Mouse (Mus musculus) MEL (cell line): ENCODE results near the gene Foxs1. TPM values are rescaled to one million over a fixed set of nuclear protein-coding genes. Genes with fewer than 3 reads are reported as not detected.

ENCODE experiments used
- DNase-seq: peaks from one replicate; pipeline ENCODE4 v3.0.0; 2011; ENCODE audit warnings: low read depth, low spot score
- H3K27ac ChIP-seq: 2 replicates; pipeline ENCODE4 v1.5.1; 2012; ENCODE audit warnings: low read depth, mild to moderate bottlenecking, control low read depth, low read length, moderate library complexity; ENCODE audit not compliant: control insufficient read depth
- H3K27me3 ChIP-seq, 2 experiments: fragments of 150-350 bp in 1 of 2; sonication (generic) in 1 of 2; 2 replicates each; pipeline ENCODE4 v1.6.1; 2012; ENCODE audit warnings: low read length in 2 of 2, mild to moderate bottlenecking in 2 of 2, improper control_type of control experiment in 1 of 2, moderate library complexity in 1 of 2; ENCODE audit not compliant: insufficient read depth in 2 of 2, control insufficient read depth in 1 of 2
- H3K36me3 ChIP-seq, 2 experiments: 2 replicates each; pipeline ENCODE4 v1.6.1; 2012 to 2014; ENCODE audit warnings: low read length in 2 of 2, improper control_type of control experiment in 1 of 2, inconsistent platforms in 1 of 2, mild to moderate bottlenecking in 1 of 2; ENCODE audit not compliant: insufficient read depth in 2 of 2, control insufficient read depth in 1 of 2
- H3K4me1 ChIP-seq, 2 experiments: fragments of 150-350 bp in 1 of 2; sonication (generic) in 1 of 2; 2 replicates each; pipeline ENCODE4 v1.6.1; 2012; ENCODE audit warnings: low read length in 2 of 2, improper control_type of control experiment in 1 of 2, mild to moderate bottlenecking in 1 of 2; ENCODE audit not compliant: insufficient read depth in 2 of 2, control insufficient read depth in 1 of 2
- H3K4me3 ChIP-seq, 2 experiments: fragments of 150-350 bp in 1 of 2; sonication (generic) in 1 of 2; 2 replicates each; pipeline ENCODE4 v1.5.1; 2012; ENCODE audit warnings: low read depth in 2 of 2, low read length in 2 of 2, mild to moderate bottlenecking in 2 of 2, moderate library complexity in 2 of 2, control low read depth in 1 of 2, improper control_type of control experiment in 1 of 2; ENCODE audit not compliant: control insufficient read depth in 1 of 2, insufficient read depth in 1 of 2
- H3K79me2 ChIP-seq: 2 replicates; pipeline ENCODE4 v1.6.1; 2012; ENCODE audit warnings: mild to moderate bottlenecking, low read length, moderate library complexity; ENCODE audit not compliant: control insufficient read depth, poor library complexity, insufficient read depth
- H3K9ac ChIP-seq: 2 replicates; pipeline ENCODE4 v1.6.1; 2012; ENCODE audit warnings: low read depth, mild to moderate bottlenecking, control low read depth, low read length, moderate library complexity; ENCODE audit not compliant: control insufficient read depth, poor library complexity, severe bottlenecking
- H3K9me3 ChIP-seq: fragments of 150-350 bp; sonication (generic); replicated peaks from 2 replicates; pipeline ENCODE4 v1.6.1; 2012; ENCODE audit warnings: mild to moderate bottlenecking, low read length, improper control_type of control experiment, moderate library complexity; ENCODE audit not compliant: insufficient read depth
- CTCF ChIP-seq, 3 experiments: IDR thresholded peaks in 2 of 3; conservative IDR thresholded peaks in 1 of 3; 2 replicates each; pipeline ENCODE4 v1.5.1; 2011 to 2012; ENCODE audit warnings: low read length in 3 of 3, low read depth in 2 of 3, mild to moderate bottlenecking in 2 of 3, improper control_type of control experiment in 1 of 3, inconsistent platforms in 1 of 3, mixed read lengths in 1 of 3, moderate library complexity in 1 of 3; ENCODE audit not compliant: control insufficient read depth in 1 of 3, insufficient read depth in 1 of 3, poor library complexity in 1 of 3, severe bottlenecking in 1 of 3
- ELF1 ChIP-seq: IDR thresholded peaks from 2 replicates; pipeline ENCODE4 v1.6.1; 2014; ENCODE audit warnings: low read depth, mild to moderate bottlenecking, inconsistent platforms, low read length, improper control_type of control experiment, moderate library complexity
- HCFC1 ChIP-seq: IDR thresholded peaks from 2 replicates; pipeline ENCODE4 v1.6.1; 2012; ENCODE audit warnings: low read depth, mild to moderate bottlenecking, inconsistent platforms, low read length, improper control_type of control experiment, moderate library complexity
- KAT2A ChIP-seq: conservative IDR thresholded peaks from 2 replicates; pipeline ENCODE4 v1.6.1; 2012; ENCODE audit warnings: low read depth, low read length, improper control_type of control experiment, inconsistent platforms
- MAFK ChIP-seq: IDR thresholded peaks from 2 replicates; pipeline ENCODE4 v1.6.1; 2011; ENCODE audit warnings: low read depth, mild to moderate bottlenecking, low read length, improper control_type of control experiment, borderline replicate concordance
- MAX ChIP-seq: IDR thresholded peaks from 2 replicates; pipeline ENCODE4 v1.6.1; 2011; ENCODE audit warnings: low read length, improper control_type of control experiment
- MAZ ChIP-seq: IDR thresholded peaks from 2 replicates; pipeline ENCODE4 v1.6.1; 2012; ENCODE audit warnings: low read depth, mild to moderate bottlenecking, inconsistent platforms, low read length, improper control_type of control experiment
- NELFE ChIP-seq: IDR thresholded peaks from 2 replicates; pipeline ENCODE4 v1.6.1; 2011; ENCODE audit warnings: low read depth, low read length, improper control_type of control experiment
- NRF1 ChIP-seq: IDR thresholded peaks from 2 replicates; pipeline ENCODE4 v1.6.1; 2014; ENCODE audit warnings: low read depth, mild to moderate bottlenecking, inconsistent platforms, low read length, improper control_type of control experiment, moderate library complexity; ENCODE audit not compliant: poor library complexity, insufficient read depth, severe bottlenecking
- POLR2AphosphoS5 ChIP-seq: IDR thresholded peaks from 2 replicates; pipeline ENCODE4 v1.6.1; 2012; ENCODE audit warnings: low read depth, borderline replicate concordance, mild to moderate bottlenecking, inconsistent platforms, low read length, moderate library complexity, mixed read lengths
- RAD21 ChIP-seq: IDR thresholded peaks from 2 replicates; pipeline ENCODE4 v1.6.1; 2011; ENCODE audit warnings: mild to moderate bottlenecking, low read depth, low read length, improper control_type of control experiment
- SIN3A ChIP-seq: IDR thresholded peaks from 2 replicates; pipeline ENCODE4 v1.6.1; 2012; ENCODE audit warnings: low read length, improper control_type of control experiment, inconsistent platforms
- SMC3 ChIP-seq: IDR thresholded peaks from 2 replicates; pipeline ENCODE4 v1.6.1; 2011; ENCODE audit warnings: low read depth, low read length, improper control_type of control experiment
- UBTF ChIP-seq: IDR thresholded peaks from 2 replicates; pipeline ENCODE4 v1.6.1; 2012; ENCODE audit warnings: low read depth, mild to moderate bottlenecking, inconsistent platforms, low read length, improper control_type of control experiment, moderate library complexity, borderline replicate concordance; ENCODE audit not compliant: insufficient read depth
- USF2 ChIP-seq, 2 experiments: IDR thresholded peaks; 2 replicates each; pipeline ENCODE4 v1.6.1; 2011 to 2012; ENCODE audit warnings: improper control_type of control experiment in 2 of 2, low read length in 2 of 2, borderline replicate concordance in 1 of 2, inconsistent platforms in 1 of 2, low read depth in 1 of 2, mild to moderate bottlenecking in 1 of 2; ENCODE audit not compliant: insufficient read depth in 1 of 2
- ZMIZ1 ChIP-seq: IDR thresholded peaks from 2 replicates; pipeline ENCODE4 v1.6.1; 2012; ENCODE audit warnings: low read depth, mild to moderate bottlenecking, inconsistent platforms, low read length, improper control_type of control experiment, moderate library complexity
- ZNF384 ChIP-seq: IDR thresholded peaks from 2 replicates; pipeline ENCODE4 v1.6.1; 2012; ENCODE audit warnings: low read depth, mild to moderate bottlenecking, inconsistent platforms, low read length, improper control_type of control experiment
- polyA plus RNA-seq, 2 experiments: library from polyadenylated mRNA; stranded (reverse) in 1 of 2; unstranded in 1 of 2; fragments of >175 nt in 1 of 2; fragments of >200 nt in 1 of 2; gene quantifications; 2 replicates each; pipeline versions ENCODE4 v1.2.1 to v1.2.4; 2012; ENCODE audit warnings: low replicate concordance in 2 of 2, low read depth in 1 of 2; ENCODE audit not compliant: insufficient read length in 2 of 2, insufficient read depth in 1 of 2, missing spikeins in 1 of 2
- total RNA-seq: library from RNA; depleted of rRNA; stranded (reverse); fragments of 300-350 nt; gene quantifications from 2 replicates; pipeline ENCODE4 v1.2.3, GENCODE M21; 2012

The Foxs1 gene
- total and polyA plus RNA-seq, 3 experiments = not detected

DNA sequence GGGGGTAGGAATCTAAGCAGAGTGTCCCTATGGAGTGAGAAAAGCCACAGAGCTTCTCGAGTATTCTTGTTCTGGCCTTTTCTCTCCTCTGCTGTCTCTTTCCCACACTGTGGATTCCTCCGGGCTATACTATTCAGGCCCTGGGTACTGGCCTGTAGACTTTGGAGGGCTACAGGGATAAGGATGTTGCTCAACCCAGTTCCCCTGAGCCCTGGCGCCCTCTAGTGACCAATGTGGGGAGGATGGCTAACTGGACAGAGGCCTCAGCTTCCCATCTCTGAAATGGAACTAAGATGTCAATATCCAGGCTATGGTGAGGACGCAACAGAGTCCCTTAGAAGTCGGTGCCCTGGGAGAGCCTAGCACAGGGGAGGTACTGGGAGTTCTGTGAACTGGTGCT is 606 bp upstream of the Foxs1 start (continued):
- no peak for TF ChIP-seq KAT2A
- no peak for TF ChIP-seq POLR2AphosphoS5
- TF ChIP-seq RAD21 = peak; percentile 76
- peak; percentile 84 to 92 (median 87) for TF ChIP-seq CTCF (IDR thresholded peaks at IDR 0.05 in 2 of 3, conservative IDR thresholded peaks at IDR 0.05 in 1 of 3; ENCODE audit: control insufficient read depth in 1 of 3, insufficient read depth in 1 of 3, low read depth in 2 of 3, low read length in 3 of 3, poor library complexity in 1 of 3, severe bottlenecking in 1 of 3)
- TF ChIP-seq UBTF = no peak
- no peak for TF ChIP-seq MAX
- no peak for TF ChIP-seq NELFE
- no peak for TF ChIP-seq MAFK
- TF ChIP-seq SMC3 = peak; percentile 82
- no peak for TF ChIP-seq MAZ

GRCm38 (mm10) chr2:152931456-152932160 is 1.4 kb downstream of the Foxs1 start:
- Histone ChIP-seq H3K4me3 (no peak overlapping the region), H3K27ac (no peak overlapping the region), H3K36me3 (no peaks in the 10 kb centered on the region), H3K27me3 (peaks cover 10 to 12% of the 10 kb centered on the region in 2 experiments), H3K9ac (no peak overlapping the region), H3K9me3 (no peaks in the 10 kb centered on the region), H3K4me1 (no peaks in the 10 kb centered on the region), H3K79me2 (no peaks in the 10 kb centered on the region)
- no peak for DNase-seq
- TF ChIP-seq MAFK (no peak), SIN3A (no peak), HCFC1 (no peak), USF2 (IDR thresholded peaks at IDR 0.05; ENCODE audit: borderline replicate concordance in 1 of 2, insufficient read depth in 1 of 2, low read depth in 1 of 2, low read length in 2 of 2) (no peak), NRF1 (no peak), NELFE (no peak), ZNF384 (no peak), ZMIZ1 (no peak), ELF1 (no peak), POLR2AphosphoS5 (no peak)
